ENCODE assay signal across 15 mouse cellular contexts in the genomic region with DNA sequence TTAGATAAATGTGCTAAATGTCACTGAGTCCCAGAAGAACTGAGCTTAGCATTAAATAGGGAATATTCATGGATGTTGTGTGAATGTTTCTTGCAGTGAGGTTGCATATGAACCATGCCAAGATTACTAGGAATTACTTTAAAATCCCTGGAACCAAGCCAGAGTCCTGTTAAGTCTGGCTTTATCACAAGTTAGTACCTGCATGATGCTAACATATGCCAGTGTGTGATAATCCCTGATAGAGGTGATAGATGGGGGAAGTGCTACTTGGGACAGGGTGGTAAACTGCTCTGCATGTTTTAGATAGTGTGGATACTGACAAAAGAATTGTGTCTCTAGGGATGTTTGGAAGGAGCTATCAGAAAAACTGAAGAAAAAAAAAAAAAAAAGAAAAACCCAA.
"Had no signal": no experiment of that assay in that cellular context is flagged by ENCODE, and none has a peak within 500 bp of the region (broad histone marks: within the 10 kb centered on the region; RNA-seq: fewer than 3 reads in every experiment).

No protein-coding gene starts in this region.

- DNase-seq: kidney, postnatal 25 days; layer of hippocampus, adult 9-11 months; lung, adult 18-20 months; lung, postnatal 10 days; lung, postnatal 4 days; midbrain, embryonic 14.5 days; thymus, adult 2 months; thymus, postnatal 14 days; thymus, postnatal 4 days had no signal

- H3K9ac ChIP-seq: liver, embryonic 14.5 days; lung, embryonic 15.5 days had no signal

- H3K27ac ChIP-seq: kidney, postnatal 0 days; layer of hippocampus, adult 2 months; left cerebral cortex, adult 2 months; liver, embryonic 14.5 days; lung, embryonic 15.5 days had no signal

- H3K36me3 ChIP-seq: lung, embryonic 15.5 days had no signal

- H3K27me3 ChIP-seq: lung, embryonic 15.5 days had no signal

- H3K9me3 ChIP-seq: lung, embryonic 15.5 days had no signal

- H3K4me1 ChIP-seq: lung, embryonic 15.5 days had no signal

- H3K4me2 ChIP-seq: lung, embryonic 15.5 days; midbrain, embryonic 11.5 days had no signal

- H3K4me3 ChIP-seq: layer of hippocampus, adult 2 months; left cerebral cortex, adult 2 months; lung, embryonic 15.5 days had no signal
